Mouse (Mus musculus) limb, embryonic 12.5 days (tissue): ENCODE results near the gene Rmdn3. TPM values are rescaled to one million over a fixed set of nuclear protein-coding genes. Genes with fewer than 3 reads are reported as not detected.
A peak's percentile ranks its signal among the peaks of the same experiment; 100 is the strongest.

Source experiments
- ATAC-seq: fragments of 200-750 bp; cut with Nextera tagmentation; 2 replicates; pipeline ENCODE4 v1.8.0; 2017; ENCODE audit warnings: low read depth, moderate TSS enrichment; ENCODE audit not compliant: insufficient number of reproducible peaks, insufficient read depth, low FRiP score, low TSS enrichment
- H3K27ac ChIP-seq: fragments of 300-500 bp; sonication (generic); 2 replicates; pipeline ENCODE4 v1.5.1; 2016; ENCODE audit warnings: mild to moderate bottlenecking, moderate library complexity
- H3K27me3 ChIP-seq: fragments of 300-500 bp; sonication (generic); 2 replicates; pipeline ENCODE4 v1.6.1; 2016; ENCODE audit warnings: mild to moderate bottlenecking, moderate library complexity
- H3K36me3 ChIP-seq: fragments of 300-500 bp; sonication (generic); 2 replicates; pipeline ENCODE4 v1.6.1; 2016; ENCODE audit warnings: mild to moderate bottlenecking, moderate library complexity
- H3K4me1 ChIP-seq: fragments of 300-500 bp; sonication (generic); replicated peaks from 2 replicates; pipeline ENCODE4 v1.6.1; 2016
- H3K4me2 ChIP-seq: fragments of 300-500 bp; sonication (generic); 2 replicates; pipeline ENCODE4 v1.6.1; 2016; ENCODE audit warnings: mild to moderate bottlenecking, moderate library complexity
- H3K4me3 ChIP-seq: fragments of 300-500 bp; sonication (generic); replicated peaks from 2 replicates; pipeline ENCODE4 v1.5.1; 2016; ENCODE audit warnings: mild to moderate bottlenecking
- H3K9ac ChIP-seq: fragments of 300-500 bp; sonication (generic); replicated peaks from 2 replicates; pipeline ENCODE4 v1.6.1; 2016; ENCODE audit warnings: mild to moderate bottlenecking, moderate library complexity
- H3K9me3 ChIP-seq: fragments of 300-500 bp; sonication (generic); 2 replicates; pipeline ENCODE4 v1.6.1; 2016; ENCODE audit warnings: mild to moderate bottlenecking, moderate library complexity
- WGBS: fragments of 180-500 bp; shearing (Covaris S2); methylation state at CpG from one replicate; pipeline ENCODE4 v1.1.7; 2016; 5-methylcytosine and 5-hydroxymethylcytosine counted together
- polyA plus RNA-seq: library from polyadenylated mRNA; unstranded; fragments of >200 nt; fragmentation: Nextera tagmentation; extraction: Ambion mirVana; gene quantifications from 2 replicates; pipeline ENCODE4 v1.2.1, GENCODE M21; 2016

Rmdn3 gene
- polyA plus RNA-seq = 45.6 and 47.1 TPM in 2 replicates

DNA sequence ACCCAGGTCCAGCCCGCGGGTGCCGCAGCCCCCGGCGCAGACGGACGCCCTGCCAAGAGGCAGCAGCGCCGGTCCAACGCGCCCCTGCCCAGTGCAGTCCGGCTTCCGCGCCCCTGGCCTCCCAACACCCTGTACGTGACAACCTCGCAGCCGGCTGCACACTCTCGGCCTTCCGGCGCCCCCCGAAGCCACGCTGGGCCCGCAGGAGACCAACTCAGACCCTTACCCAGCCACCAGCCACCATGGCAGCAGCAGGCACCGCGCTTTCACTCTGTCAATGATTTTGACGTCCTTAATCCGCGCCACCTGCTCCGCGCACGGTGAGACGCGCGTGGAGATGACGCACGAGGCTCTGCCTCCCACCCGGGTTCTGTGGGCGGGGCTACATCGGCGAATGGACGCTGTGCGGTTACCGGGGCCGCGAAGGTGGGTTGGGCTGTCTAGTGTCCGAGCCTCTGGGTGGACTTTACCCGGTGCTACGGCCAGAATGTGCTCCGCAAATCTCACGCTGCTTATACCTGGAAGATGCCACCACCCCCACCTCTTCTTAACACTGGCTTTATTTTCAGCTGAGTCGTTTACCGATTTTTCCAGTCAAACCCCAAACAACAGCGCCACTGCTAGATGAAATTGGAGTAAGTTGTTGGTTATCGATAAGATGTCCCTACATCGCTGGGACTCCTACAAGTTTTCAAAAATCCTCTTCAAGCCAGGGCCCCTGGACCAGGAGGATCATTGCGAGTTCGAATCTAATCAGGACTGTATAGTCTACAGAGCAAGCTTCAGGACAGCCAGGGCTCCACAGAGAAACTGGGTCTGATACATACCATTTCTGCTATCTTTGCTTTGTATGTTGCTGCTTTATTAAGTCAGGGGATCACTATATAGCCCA lies at the start of gene Rmdn3:
Gene Rmdn3, minus strand, starts transcription at position 354 of the 892 bp plus-strand sequence.
- H3K4me2 ChIP-seq = peak within 1 kb of the TSS; percentile 92
- H3K36me3 ChIP-seq = peaks cover 24% of the 10 kb centered on the region
- peak; percentile 83 for ATAC-seq
- H3K4me3 ChIP-seq = peak within 1 kb of the TSS; percentile 99
- H3K27me3 ChIP-seq = no peaks in the 10 kb centered on the region
- peak within 1 kb of the TSS; percentile 92 for H3K9ac ChIP-seq
- H3K4me1 ChIP-seq = peaks cover 15% of the 10 kb centered on the region
- no peaks in the 10 kb centered on the region for H3K9me3 ChIP-seq
- 1% methylated on average over 57 of the region's 57 CpGs for WGBS
- H3K27ac ChIP-seq = peak within 1 kb of the TSS; percentile 46

DNA sequence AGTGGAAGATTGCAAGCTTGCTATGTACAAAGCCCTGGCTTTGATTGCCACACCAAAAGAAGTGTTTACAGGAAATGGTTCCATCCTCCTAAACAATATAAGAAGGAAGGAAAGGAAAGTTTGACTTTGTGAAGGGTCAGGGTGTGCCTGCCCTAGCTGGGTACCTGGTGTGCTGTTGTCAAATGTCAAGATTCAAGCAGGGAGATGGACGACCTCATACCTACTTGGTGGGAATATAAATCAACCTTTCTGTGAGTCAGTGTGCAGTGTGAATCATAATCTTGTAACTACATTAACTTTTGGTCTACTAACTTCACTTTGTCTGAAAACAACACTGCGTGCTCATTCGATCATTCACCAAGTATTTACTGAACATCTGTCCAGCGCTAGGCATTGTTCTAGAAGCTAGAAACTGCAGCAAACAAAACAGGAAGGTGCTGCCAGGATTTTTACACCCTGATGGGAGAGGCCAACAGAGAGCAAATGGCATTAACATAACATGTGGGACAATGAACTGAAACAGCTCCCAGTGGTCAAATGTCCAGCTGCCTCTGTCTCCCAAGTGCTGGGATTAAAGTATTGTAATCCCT lies 47.1 kb upstream of the Rmdn3 start:
- no peaks in the 10 kb centered on the region for H3K9me3 ChIP-seq
- no peaks in the 10 kb centered on the region for H3K36me3 ChIP-seq
- no peak overlapping the region for H3K9ac ChIP-seq
- 75% methylated on average over 4 of the region's 4 CpGs for WGBS
- no peak overlapping the region for H3K27ac ChIP-seq
- no peaks in the 10 kb centered on the region for H3K27me3 ChIP-seq
- no peak overlapping the region for H3K4me2 ChIP-seq
- H3K4me3 ChIP-seq = no peak overlapping the region
- H3K4me1 ChIP-seq = peaks cover 10% of the 10 kb centered on the region
- ATAC-seq = no peak

DNA sequence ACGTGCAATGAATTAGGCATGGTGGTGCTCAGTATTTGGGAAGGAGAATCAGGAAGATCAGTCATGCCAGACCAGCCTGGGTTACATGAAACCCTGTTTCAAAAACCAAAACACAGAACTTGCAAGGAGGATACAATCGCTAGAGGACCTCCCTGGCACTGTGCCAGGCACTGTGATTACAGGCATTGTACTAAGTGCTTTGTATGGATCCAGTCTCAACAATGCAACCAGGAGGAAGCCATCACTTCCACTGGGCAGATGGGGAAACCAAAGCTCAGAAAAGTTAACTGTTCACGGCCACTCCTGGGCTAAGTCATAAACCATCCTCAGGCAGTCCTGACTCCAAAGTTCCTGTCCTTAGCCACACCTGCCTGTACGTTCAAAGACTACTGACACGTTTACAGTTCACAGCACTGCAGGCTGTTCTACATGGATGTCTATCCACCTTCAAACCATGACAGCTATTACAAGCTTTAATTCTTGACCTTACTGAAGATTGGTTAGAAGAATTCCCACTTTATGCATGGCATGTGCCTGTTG lies 46.1 kb upstream of the Rmdn3 start:
- WGBS = 70% methylated on average over 5 of the region's 5 CpGs
- no peak for ATAC-seq

DNA sequence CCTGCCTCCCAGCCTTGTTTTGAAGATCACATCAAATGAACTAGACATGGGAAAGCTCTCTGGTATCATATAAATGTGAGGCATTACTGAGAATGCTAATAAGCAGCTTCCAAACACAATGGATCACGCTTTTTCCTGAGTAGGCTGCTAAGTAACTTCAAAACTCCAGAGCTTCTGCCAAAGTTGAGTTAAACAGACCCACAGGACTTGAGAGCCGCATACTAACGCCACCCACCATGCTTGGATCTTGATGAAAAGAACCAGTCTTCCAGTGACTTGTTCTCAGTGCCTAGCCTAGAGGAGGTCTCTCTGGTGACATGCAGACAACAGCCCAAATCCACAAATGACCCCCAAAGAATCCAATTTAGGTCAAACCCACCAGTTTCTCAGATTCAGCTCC lies 42.1 kb upstream of the Rmdn3 start:
- H3K27ac ChIP-seq = peak overlapping the region; percentile 85
- 43% methylated on average over 3 of the region's 3 CpGs for WGBS

More for the DNA sequence above, 46.1 kb upstream of the Rmdn3 start:
- no peak overlapping the region for H3K4me3 ChIP-seq
- no peaks in the 10 kb centered on the region for H3K27me3 ChIP-seq
- H3K9me3 ChIP-seq = no peaks in the 10 kb centered on the region
- no peak overlapping the region for H3K9ac ChIP-seq
- no peaks in the 10 kb centered on the region for H3K36me3 ChIP-seq
- no peak overlapping the region for H3K27ac ChIP-seq
- H3K4me1 ChIP-seq = peaks cover 20% of the 10 kb centered on the region
- no peak overlapping the region for H3K4me2 ChIP-seq

DNA sequence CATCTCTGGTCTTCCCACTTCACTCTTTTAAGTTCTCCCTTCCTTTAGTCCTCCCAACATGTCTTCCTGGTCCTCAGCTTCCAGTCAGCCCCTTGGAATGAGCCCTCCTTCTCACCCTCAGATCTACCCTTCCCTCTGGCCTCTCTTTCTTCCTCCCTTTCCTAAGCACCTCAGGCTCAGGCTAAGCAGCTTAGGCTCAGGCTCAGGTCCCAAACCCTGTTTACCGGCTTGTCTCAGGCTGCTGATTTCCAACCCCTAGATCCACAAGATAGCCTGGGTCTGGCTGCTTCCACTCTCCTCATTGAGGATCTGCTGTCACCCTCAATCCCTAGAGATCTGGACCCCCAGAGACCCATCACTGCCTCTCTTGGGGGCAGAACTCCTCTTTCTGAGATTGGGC lies 41.2 kb upstream of the Rmdn3 start:
- Histone ChIP-seq H3K4me2 (no peak overlapping the region), H3K9ac (no peak overlapping the region), H3K36me3 (no peaks in the 10 kb centered on the region), H3K9me3 (no peaks in the 10 kb centered on the region), H3K27ac (peak overlapping the region; percentile 85; the same call in 1 of the 2 replicates), H3K27me3 (no peaks in the 10 kb centered on the region), H3K4me3 (no peak overlapping the region), H3K4me1 (peaks cover 45% of the 10 kb centered on the region)
- 59% methylated on average over 1 of the region's 1 CpGs for WGBS
- ATAC-seq = no peak

More for the DNA sequence above, 42.1 kb upstream of the Rmdn3 start:
- Histone ChIP-seq H3K9ac (no peak overlapping the region), H3K4me2 (no peak overlapping the region), H3K36me3 (no peaks in the 10 kb centered on the region), H3K9me3 (no peaks in the 10 kb centered on the region), H3K4me1 (peaks cover 45% of the 10 kb centered on the region), H3K27me3 (no peaks in the 10 kb centered on the region), H3K4me3 (no peak overlapping the region)
- ATAC-seq = no peak

DNA sequence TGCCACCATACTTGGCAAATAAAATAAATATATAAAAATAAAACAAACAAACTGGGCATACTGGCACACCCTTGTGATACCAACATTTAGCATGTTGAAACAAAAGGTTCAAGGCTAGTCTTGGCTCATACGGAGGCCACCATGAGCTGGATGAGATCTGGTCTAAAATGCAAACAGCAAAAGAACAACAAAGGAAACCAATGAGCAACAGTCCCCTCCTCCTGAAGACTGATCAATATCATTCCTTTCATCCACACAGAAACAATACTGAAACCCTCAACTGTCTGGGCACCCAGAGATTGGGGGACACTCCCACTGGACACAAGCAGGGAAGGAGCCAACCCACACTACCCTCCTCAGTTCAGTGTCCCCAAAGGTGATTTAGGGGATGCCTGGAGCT lies 40.7 kb upstream of the Rmdn3 start:
- 77% methylated on average over 1 of the region's 1 CpGs for WGBS
- no peaks in the 10 kb centered on the region for H3K36me3 ChIP-seq
- H3K4me2 ChIP-seq = no peak overlapping the region
- no peak for ATAC-seq
- no peak overlapping the region for H3K9ac ChIP-seq
- H3K4me3 ChIP-seq = no peak overlapping the region
- peaks cover 45% of the 10 kb centered on the region for H3K4me1 ChIP-seq
- H3K27me3 ChIP-seq = no peaks in the 10 kb centered on the region
- H3K27ac ChIP-seq = peak overlapping the region; percentile 85
- no peaks in the 10 kb centered on the region for H3K9me3 ChIP-seq

DNA sequence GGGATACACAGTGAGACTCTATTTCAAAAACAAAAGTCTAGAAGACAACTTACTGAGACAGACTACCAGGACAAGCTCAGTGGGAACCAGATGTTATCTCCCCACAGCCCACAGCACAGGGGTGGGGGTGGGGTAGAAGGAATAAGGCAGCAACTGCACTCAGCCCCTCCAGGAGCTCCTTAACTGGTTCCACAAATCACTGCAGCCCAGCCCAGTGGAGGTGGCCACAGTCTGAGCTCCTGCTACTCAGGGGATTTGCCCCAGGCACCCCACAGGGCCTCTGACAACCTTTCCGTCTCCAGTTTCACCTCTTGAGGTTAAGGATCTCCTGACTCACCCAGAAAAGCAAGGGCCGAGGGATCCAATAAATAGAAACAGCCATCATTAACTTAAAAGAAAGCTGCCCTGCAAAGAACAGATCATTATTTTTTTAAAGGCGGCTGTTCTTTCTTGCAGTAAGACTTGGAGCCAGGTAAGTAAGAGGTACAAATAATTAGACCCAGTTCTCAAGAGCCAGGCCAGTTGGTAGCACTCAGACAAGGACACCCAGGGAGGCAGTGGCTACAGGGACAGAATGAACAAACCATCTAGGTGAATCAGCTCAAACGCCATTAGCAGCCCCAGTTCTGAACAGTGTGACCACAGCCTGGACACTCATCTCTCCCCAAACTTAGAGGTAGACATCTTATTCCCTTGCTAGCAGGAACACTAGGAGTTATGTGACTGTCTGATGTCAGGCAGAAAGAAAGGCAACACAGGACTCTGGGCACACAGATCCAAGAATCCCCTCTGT lies 39.7 kb upstream of the Rmdn3 start:
- 9% methylated on average over 4 of the region's 4 CpGs for WGBS
- Histone ChIP-seq H3K4me2 (peak overlapping the region; percentile 10; the same call in 1 of the 2 replicates), H3K9ac (no peak overlapping the region), H3K4me3 (no peak overlapping the region), H3K9me3 (no peaks in the 10 kb centered on the region), H3K27me3 (no peaks in the 10 kb centered on the region), H3K4me1 (peaks cover 45% of the 10 kb centered on the region), H3K36me3 (no peaks in the 10 kb centered on the region), H3K27ac (peak overlapping the region; percentile 85)
- peak; percentile 78; the same call in 1 of the 2 replicates for ATAC-seq

DNA sequence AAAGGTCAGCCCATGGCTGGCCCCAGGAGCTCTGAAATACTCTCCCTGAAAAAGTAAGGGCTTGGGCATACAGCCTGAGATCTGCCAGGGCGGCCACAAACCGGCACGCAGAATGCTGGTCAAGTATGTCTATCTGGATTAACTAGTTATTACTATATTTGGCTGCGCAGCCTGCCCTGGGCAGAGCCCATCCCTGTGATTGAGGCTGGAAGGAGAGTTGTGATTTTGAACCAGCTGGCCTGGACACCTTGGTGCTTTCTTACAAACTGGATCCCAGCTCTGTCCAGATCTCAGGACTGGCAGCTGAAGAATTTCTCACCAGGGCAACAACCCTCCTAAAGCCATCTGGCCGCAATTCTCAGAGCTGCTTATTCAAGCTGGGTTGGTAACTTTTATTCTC lies 37.3 kb upstream of the Rmdn3 start:
- no peaks in the 10 kb centered on the region for H3K9me3 ChIP-seq
- peaks cover 44% of the 10 kb centered on the region for H3K4me1 ChIP-seq
- 78% methylated on average over 5 of the region's 5 CpGs for WGBS
- H3K27me3 ChIP-seq = no peaks in the 10 kb centered on the region
- H3K4me2 ChIP-seq = no peak overlapping the region
- no peak overlapping the region for H3K9ac ChIP-seq
- no peaks in the 10 kb centered on the region for H3K36me3 ChIP-seq
- H3K4me3 ChIP-seq = no peak overlapping the region
- no peak for ATAC-seq
- H3K27ac ChIP-seq = no peak overlapping the region

DNA sequence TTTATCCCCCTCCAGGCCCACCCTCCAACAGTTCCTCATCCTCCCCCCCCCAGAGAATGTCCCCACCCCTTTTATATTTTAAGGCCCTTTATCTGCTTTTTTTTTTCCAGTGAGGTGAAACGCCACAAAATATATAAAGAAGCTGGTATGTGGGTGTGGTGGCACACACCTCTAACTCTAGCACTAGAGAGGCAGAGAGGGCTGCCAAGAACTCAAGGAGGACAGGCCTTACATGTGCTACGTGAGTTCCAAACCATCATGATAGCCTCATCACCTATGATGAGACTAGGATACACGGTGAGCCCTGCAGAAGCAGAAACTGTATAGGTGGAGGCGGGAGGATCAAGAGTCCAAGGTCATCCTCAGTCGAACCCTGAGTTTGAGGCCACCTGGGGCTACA lies 34.1 kb upstream of the Rmdn3 start:
- H3K4me3 ChIP-seq = no peak overlapping the region
- H3K27me3 ChIP-seq = no peaks in the 10 kb centered on the region
- peaks cover 5% of the 10 kb centered on the region; the same call in 1 of the 2 replicates for H3K36me3 ChIP-seq
- H3K27ac ChIP-seq = no peak overlapping the region
- no peak for ATAC-seq
- no peaks in the 10 kb centered on the region for H3K9me3 ChIP-seq
- no peak overlapping the region for H3K9ac ChIP-seq
- H3K4me1 ChIP-seq = peaks cover 19% of the 10 kb centered on the region
- WGBS = 85% methylated on average over 5 of the region's 5 CpGs
- H3K4me2 ChIP-seq = no peak overlapping the region

DNA sequence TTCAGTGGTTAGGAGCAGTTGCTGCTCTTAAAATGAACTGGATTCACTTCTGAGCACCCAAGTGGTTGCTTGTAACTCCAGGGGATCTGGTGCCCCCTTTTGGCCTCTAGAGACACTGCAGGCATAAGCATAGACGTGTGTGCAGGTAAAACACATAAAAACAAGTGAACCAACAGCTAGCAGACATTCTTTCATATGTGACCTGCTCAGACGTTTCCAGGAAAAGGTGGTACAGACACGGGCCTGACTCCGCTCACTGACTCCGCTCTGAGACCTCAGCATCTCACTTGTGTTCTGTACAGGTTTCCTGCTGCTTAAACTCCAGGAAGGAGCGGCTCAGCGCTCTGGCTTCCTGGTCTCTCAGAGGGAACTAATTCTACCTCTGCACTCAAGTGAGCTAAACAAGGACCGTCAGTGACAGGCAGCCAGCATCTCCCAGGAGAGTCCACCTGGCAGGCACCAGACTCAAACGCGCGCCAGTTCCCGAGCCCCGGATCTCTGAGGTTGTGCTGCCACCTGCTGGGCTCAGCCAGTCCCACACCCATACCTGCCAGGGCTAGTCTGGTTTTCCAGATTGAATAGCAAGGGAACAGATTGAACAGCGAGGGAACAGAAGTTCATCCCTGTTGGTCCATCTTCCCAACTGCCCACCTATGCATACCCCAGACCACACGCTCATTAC lies 32.3 kb upstream of the Rmdn3 start:
- H3K27me3 ChIP-seq = no peaks in the 10 kb centered on the region
- H3K9me3 ChIP-seq = no peaks in the 10 kb centered on the region
- 8% methylated on average over 15 of the region's 15 CpGs for WGBS
- 0 out of 2 replicates have a peak, but pooled peaks cover 11% of the 10 kb centered on the region for H3K4me1 ChIP-seq
- peaks cover 20% of the 10 kb centered on the region for H3K36me3 ChIP-seq
- H3K27ac ChIP-seq = no peak overlapping the region
- H3K9ac ChIP-seq = 0 out of 2 replicates have a peak overlapping the region, but pooled peaks have one; percentile 28
- ATAC-seq = peak; percentile 80
- H3K4me2 ChIP-seq = peak overlapping the region; percentile 62
- peak overlapping the region; percentile 36 for H3K4me3 ChIP-seq
